Mouse (Mus musculus): Measurements from ENCODE around the gene Itgb5.

The Itgb5 gene

DNA sequence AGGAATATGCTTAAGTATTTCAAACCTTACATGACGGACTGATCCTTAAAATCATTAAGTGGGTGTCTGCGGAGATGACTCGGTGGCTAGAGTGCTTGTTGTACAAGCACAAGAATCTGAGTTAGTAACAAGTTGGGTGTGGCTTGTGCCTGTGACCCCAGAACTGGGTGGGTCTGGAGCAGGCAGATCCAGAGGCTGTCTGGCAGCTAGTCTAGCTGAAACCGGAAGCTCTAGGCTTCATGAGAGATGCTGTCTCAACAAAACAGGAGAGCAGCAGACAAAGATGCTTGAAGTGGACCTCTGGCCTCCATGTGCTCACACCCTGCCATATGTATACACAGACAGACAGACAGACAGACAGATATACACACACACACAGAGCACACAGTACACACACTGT is 161.2 kb downstream of the Itgb5 start:
- DNase-seq (ENCODE audit: low read depth) = no peak

DNA sequence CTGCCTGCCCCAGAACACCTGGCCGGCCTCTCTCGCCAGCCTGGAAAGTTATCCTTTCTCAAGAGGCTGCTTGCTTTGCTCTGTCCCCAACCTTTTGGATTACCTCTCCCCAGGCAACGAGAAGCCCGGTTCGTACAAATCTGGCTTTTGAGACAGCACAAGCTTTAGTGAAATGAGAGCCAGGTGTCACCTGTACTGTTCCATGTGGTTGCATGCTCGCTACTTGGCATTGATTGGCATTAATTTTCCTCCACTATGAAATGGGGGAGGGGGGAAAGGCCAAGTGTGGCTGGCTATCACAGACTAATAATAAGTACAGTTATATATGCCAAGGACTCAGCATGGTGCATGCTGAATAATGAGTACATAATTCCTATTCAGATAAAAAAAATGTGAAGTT is 164.9 kb downstream of the Itgb5 start:
- no peak for DNase-seq (ENCODE audit: low read depth)

- DNase-seq (ENCODE audit: low read depth) = no peak
These were observed 166.0 kb downstream of the Itgb5 start for GRCm38 (mm10) chr16:33995496-33995895.

DNA sequence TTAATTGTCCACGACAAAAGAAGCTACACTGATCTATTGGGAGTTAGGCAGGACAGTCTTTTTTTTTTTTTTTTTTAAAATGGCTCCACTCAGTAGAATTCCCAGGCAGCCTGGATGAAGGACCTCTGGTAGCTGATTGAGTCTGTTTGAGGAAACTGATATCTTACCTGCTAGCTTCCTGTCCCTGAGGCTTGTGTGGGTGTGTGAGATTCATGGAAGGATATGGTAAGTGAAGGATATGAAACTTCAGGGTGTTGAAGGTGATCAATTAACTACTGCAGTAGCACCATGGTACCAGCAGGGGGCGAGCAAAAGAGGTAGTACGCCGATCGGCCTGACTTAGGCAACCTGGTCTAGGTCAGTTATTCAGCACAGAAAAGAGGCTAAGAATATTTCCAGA is 166.6 kb downstream of the Itgb5 start:
- no peak for DNase-seq (ENCODE audit: low read depth)

- DNase-seq (ENCODE audit: low read depth) = no peak
These were observed 168.5 kb downstream of the Itgb5 start for GRCm38 (mm10) chr16:33998011-33998410.
